Mouse (Mus musculus) layer of hippocampus, adult 18-20 months (tissue): ENCODE data around the gene Gjb4. TPM values are rescaled to one million over a fixed set of nuclear protein-coding genes. Genes with fewer than 3 reads are reported as not detected.
A peak's percentile ranks its signal among the peaks of the same experiment; 100 is the strongest.

Experiments used
- DNase-seq, 2 experiments: peaks; one replicate each; pipeline ENCODE4 v3.0.0; 2022; ENCODE audit warnings: low spot score in 2 of 2
- total RNA-seq, 2 experiments: library from RNA; stranded (reverse); gene quantifications; 2 replicates each; pipeline ENCODE4 v1.2.3; 2021

Gjb4 gene
- total RNA-seq, 2 experiments from 2014 or later, result not detected

DNA sequence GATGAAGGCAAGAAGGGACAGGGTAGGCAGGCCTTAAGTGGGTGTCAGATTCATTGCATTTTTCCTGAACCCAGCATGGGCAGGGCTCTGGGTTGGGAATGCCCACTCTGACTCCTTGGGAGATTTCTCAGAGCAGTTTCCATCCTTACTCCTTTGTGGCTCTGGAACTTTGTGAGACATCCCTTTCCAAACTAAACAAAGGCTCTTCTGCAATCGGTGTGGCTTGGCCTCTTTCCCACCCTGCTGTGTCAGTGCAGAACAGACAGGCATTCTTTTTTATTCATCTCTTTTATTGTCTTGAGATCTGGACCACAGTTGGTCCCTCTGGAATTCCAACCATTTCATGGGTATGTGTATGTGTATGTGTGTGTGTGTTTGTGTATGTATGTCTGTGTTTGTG lies 1.3 kb downstream of the Gjb4 start:
- DNase-seq, result no peak

- DNase-seq, result no peak
Observed at GRCm38 (mm10) chr4:127349560-127350300, 4.2 kb downstream of the Gjb4 start.

DNA sequence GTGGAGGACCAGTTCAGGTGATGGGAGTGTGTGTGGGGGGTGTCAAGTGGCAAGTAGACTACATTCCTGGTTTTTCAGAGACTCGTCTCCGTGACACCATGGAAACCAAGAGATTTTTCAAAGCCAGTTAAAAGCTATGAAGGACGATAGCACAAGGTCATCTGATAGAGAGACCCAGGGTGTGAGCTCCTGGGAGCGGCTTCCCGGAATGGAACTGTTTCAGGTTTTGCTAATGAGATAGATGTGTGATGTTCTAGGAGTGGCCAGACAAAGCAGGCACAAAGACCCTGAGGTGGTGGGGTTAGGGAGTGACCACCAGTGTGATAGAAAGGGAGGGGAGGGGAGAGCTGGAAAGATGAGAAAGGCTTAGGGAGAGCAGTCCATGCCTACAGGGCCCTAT lies 8.9 kb downstream of the Gjb4 start:
- no peak for DNase-seq

DNA sequence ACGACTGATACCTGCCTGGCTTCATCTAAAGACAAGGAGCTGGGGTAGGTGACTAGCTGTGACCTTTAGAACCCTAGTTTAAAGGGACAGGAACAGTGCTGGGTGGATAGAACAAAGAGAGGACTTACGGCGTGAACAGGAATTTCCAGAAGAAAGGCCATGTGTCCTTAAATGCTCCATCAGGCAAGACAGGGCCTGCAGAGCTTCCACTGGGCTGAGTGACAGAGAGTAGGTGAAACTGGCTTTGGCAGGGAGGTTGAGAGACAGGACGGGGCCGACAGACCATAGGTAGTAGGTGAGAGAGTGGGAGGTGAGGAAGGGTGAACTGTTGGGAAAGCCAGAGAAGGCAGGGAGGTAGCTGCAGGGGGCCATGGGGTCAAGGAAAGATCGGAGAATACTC lies 12.5 kb downstream of the Gjb4 start:
- DNase-seq, result no peak

DNA sequence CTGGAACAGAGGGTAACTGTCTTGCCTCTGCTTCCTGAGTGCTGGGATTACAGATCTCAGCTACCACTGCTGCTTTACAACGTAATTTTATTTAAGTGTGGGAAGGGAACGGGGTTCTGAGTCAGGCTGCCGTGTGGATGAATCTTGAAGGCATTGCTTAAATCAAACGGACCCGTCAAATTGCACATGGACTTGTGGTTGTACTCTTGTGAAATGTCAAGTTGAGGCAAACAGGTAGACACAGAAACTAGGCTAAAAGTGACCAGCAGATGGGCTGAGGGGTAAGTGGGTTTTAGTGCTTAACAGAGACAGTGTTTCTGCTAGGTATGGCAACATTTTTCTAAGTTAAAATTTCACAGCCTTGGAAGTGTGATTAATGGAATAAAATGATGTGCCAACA lies 16.2 kb downstream of the Gjb4 start:
- no peak for DNase-seq

DNA sequence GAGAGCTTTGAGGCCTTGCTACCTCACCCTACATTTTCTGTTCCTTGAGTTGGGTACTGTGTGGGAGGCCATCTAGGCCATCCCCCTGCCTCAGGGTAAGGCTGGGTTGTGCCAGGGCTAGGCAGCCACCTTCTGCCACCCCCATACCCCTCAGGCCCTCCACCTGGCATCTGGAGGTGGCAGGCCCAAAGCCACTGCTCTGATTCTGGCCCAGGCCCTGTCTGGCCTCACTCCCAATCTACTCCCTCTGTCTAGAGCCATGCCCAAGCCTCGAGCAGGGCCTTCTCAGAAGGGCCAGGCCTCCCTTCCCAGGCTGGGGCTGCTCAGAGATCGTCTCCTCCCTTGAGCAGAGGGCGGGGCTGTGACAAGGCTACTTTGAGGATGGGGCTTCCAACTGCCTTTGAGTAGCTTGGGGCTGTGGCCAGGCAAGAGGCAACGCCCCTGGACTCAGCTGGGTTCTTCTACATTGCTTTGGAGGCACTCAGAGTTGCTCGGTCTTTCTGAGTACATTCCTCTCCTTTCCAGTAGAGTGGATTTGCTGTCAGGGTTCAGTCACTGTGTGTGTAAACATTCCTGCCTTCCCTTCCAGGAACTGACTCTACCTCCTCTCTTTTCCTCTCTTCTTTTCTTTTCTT lies 18.9 kb downstream of the Gjb4 start:
- DNase-seq, result no peak

DNA sequence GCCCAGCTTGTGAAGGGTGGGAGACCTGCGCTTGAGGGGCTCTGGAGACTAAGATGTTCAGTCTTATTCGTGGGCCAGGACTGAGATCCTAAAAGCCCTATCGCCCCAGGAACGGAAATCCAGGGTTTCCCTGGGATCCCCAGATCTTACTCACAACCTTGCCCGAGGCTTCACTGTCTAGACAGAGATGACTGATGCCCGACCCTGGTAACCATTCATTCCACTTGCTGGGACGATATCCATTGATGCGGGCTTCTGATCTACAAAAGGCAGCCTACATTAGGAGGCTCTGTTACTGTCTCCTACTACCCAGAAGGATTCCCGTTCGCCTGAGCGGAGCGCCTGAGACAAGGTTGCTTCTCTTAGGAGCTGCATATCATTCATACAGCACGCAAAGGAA lies 22.7 kb downstream of the Gjb4 start:
- no peak for DNase-seq

DNA sequence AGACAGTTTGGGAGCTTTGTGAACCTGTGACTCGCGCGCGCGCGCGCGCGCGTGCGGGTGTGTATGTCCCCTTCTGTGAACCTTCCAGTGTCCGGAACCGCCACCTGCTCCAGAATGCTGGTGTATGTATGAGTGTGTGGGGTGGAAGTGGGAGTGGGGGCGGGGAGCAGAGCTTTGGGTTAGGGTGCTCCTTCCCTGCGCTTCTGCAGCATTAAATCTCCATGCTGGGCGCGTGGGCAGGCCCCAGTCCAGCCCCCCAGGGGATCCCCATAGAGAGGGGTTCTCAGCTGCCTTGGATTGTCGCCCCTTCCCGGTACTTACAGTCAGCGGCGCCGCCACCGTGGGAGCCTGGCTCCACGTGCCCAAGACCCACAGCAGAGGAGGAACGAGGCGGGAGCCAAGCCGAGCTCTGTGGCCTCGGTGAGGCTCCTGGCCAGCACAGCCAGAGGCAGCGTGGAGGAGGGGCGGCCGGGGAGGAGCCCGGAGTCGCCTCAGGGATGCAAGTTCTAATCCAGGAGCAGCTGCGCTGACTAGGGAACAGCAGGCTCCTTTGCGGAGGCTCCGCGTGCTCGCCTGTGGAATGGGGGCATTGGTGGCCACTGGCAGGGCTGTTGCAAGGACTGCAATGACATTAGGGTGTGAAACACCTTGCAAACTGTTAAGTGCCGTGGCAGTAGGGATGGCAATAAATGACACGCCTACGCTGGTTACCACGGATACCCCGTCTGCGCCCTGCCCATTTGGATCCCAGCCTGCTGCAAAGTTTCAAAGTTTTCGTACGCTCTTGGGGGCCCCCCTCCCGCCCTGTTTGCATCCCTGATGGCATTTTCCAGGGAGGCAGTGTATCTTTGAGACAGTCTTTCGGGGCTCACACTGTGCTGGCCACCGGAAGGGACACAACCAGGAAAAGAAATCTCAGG lies 23.4 kb downstream of the Gjb4 start, which contains the start of gene Gjb3:
Gene Gjb3, minus strand, starts transcription at position 664 of the 920 bp plus-strand sequence.
- peak in 1 of 2 experiments; percentile 21 for DNase-seq

DNA sequence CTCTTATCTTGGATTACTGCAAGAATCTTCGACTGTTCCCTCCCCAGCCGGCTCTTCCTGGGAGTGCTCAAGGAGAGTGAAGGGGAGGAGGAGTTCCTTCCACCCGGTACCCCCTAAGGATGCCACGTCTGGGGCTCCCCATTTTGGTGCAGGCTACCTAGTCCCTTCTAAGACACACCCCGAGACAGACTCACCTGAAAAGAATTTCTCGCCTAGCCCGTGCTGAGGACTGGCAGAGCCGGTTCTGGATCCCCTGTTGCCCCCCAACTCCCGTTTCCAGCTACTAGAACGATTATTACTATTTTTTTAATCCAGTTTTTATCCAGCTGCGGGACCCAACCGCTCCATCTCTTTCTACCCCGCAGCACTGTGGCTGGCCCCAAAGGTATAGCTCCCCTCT lies 24.1 kb downstream of the Gjb4 start:
- DNase-seq, result no peak

- DNase-seq, result no peak
Observed at GRCm38 (mm10) chr4:127329046-127329445, 24.8 kb downstream of the Gjb4 start.

DNA sequence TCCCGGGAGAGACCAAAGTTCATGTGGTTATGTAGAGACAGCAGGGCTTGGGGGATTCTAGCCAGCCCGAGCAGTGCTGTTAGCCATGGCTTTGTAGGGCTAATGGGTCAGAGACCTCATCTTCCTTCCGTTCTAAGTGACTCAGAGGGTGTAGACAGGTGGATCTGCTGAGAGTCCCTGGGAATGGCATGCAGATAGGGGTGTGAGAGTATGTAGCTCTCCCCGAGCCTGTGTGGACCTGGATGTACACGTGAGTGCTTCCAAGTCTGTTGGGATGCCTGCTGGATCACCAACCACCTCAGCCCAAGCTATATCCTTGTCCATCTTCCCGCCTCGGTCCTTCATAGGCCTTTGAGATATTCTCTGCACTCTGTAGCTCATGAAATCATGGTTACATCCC lies 25.5 kb downstream of the Gjb4 start:
- DNase-seq, result no peak

DNA sequence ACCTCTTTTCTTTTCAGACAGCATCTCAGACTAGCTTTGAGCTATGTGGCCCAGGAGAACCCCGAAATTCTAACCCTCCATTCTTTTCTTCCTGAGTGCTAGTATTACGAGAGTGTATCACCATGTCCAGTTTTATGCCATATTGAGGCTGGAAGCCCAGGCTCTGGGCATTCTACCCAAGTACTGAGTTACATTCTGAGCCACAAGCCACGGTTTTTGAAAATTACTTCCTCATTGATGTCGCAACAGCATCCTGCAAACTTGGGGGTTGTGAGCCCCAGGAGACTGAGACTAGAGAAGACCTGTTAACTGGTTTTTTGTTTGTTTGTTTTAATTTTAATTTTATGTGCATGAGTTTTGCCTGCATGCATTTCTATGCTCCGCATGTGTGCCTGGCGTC lies 26.1 kb downstream of the Gjb4 start:
- no peak for DNase-seq

- DNase-seq, result no peak
Observed at GRCm38 (mm10) chr4:127327258-127327657, 26.6 kb downstream of the Gjb4 start.

DNA sequence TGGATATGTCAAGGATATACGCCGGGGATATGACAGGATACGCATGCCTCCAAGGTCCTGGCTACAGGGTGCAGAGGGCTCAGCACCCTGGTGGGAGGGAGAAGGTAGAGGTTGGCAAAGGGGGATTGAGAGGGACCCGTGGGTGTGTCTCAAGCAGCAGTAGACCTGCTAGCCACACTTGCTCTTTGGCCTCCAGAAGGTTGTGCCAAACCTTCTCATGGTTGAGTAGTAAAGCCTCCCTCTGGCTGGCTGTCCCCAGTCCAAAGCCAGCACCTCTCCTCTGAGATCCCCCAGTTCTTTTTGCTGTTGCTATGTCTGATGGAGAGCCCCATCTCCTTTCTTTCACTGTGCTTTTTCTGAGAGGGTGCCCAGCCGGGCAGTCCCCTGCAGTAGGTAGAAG lies 28.6 kb downstream of the Gjb4 start:
- no peak for DNase-seq

DNA sequence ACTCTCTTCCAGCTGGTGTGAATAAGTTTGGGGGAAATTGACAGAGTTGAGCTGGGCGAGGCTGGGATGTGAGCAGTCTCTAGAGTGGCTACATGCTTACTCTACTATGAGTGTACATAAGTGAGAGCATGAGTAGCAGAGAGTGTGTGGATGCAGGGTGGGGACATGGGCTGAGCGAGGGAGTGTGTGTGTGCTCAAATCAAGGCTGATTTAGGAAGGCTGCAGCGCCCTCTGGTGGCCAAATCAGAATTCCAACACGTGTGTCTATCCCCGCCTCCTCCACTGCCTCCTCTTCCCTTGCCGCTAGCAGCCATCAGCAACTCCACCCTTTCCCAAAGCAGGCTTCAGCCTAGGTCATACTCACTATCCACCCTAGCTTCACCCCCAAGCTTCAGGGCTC lies 29.1 kb downstream of the Gjb4 start:
- peak; percentile 55 to 87 for DNase-seq

DNA sequence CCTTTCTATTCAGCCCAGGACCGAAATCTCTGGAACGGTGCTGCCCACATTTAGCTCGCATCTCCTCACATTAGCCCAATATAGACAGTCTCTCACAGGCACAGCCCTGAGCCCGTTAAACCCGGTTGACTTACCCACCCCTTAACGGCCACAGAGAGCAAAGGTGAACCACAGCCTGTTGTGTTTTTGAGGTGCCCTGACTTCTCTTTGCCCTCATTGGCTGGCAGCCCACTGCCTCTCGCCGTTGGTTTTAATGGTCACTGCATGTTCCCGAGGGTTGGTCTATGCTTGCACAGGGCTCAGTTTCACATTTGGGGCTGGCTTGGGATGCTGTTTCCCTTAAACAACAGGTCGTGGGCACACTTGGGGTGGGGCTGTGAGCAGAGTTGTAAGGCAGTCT lies 29.6 kb downstream of the Gjb4 start:
- no peak for DNase-seq

- no peak for DNase-seq
Observed at GRCm38 (mm10) chr4:127323651-127324050, 30.2 kb downstream of the Gjb4 start.

DNA sequence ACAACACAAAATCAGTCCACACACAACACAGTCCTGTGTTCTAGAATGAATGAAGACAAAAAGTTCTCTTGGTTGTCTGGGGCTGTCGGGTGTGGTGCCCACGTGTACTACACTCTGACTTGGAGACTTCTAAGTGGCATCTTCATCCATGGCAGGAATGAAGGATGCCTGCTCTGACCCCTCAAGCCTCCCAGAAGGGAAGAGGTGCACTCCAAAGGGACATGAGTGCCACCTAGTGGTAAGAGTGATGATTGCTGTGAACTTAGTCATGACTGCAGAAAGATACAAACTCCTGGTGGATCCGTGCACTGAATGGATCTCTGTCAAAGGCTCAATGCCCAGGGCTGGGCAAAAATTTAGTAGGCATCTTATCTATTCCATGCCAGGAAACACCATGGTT lies 34.3 kb downstream of the Gjb4 start:
- peak; percentile 33 to 79 for DNase-seq

DNA sequence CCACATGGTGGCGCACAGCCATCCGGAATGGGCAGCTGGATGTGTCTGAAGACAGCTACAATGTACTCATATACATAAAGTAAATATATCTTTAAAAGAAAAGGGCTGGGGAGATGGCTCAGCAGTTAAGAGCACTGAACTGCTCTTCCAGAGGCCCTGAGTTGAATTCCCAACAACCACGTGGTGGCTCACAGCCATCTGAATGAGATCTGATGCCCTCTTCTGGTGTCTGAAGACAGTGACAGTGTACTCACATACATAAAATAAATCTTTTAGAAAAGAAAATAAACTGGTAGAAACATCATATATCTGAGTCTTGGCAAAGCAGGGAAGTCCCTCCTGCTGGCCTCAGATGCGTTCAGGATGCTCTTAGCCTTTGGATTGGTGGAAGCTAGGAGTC lies 36.7 kb downstream of the Gjb4 start:
- peak in 1 of 2 experiments; percentile 31 for DNase-seq

GRCm38 (mm10) chr4:127315753-127316152 lies 38.1 kb downstream of the Gjb4 start:
- no peak for DNase-seq

- DNase-seq, result no peak
Observed at GRCm38 (mm10) chr4:127314585-127314984, 39.3 kb downstream of the Gjb4 start.

- peak; percentile 50 to 63 for DNase-seq
Observed at GRCm38 (mm10) chr4:127313861-127314260, 40.0 kb downstream of the Gjb4 start, which contains the start of gene Gja4. TSS of gene Gja4 (minus strand) at chr4:127314039.
